8 mouse cellular contexts compared by ENCODE assay signal in genomic region chr2:122378421-122379291, GRCm38 (mm10). TPM values are rescaled to one million over a fixed set of nuclear protein-coding genes. Genes with fewer than 3 reads are reported as not detected.
DNase-seq lines count a peak whose midpoint lies in the region; ATAC-seq and TF ChIP-seq lines count a peak whose summit lies in the region.

No protein-coding gene starts in this region.

- H3K9me3 ChIP-seq in ES-Bruce4 (replicated peaks; ENCODE audit: control insufficient read depth, insufficient read depth, low read length, poor library complexity, severe bottlenecking): no peaks in the 10 kb centered on the region
- H3K9me3 ChIP-seq in embryonic facial prominence, embryonic 11.5 days (replicated peaks; ENCODE audit: control insufficient read depth, low read length): no peaks in the 10 kb centered on the region
- H3K9me3 ChIP-seq in hindbrain, embryonic 10.5 days: no peaks in the 10 kb centered on the region
- no peaks in the 10 kb centered on the region for H3K9me3 ChIP-seq in limb, embryonic 13.5 days
- no peaks in the 10 kb centered on the region for H3K9me3 ChIP-seq in midbrain, embryonic 15.5 days

- DNase-seq in CD4-positive, CD25-positive, alpha-beta regulatory T cell, adult 2 months (ENCODE audit: low read depth, low spot score): peak; percentile 39
- DNase-seq in embryonic facial prominence, embryonic 11.5 days (ENCODE audit: low spot score): peak; percentile 76
- peak; percentile 51 for DNase-seq in hindbrain, embryonic 10.5 days (ENCODE audit: low spot score)
- DNase-seq in gastrocnemius, postnatal 4 days (ENCODE audit: low spot score in 2 of 2): no peak

- peak overlapping the region; percentile 46 for H3K4me3 ChIP-seq in ES-Bruce4 (ENCODE audit: low read depth, low read length)
- H3K4me3 ChIP-seq in embryonic facial prominence, embryonic 11.5 days (ENCODE audit: low read depth, low read length): peak overlapping the region; percentile 59
- H3K4me3 ChIP-seq in hindbrain, embryonic 10.5 days: peak overlapping the region; percentile 70
- peak overlapping the region; percentile 54 for H3K4me3 ChIP-seq in limb, embryonic 13.5 days
- peak overlapping the region; percentile 51 for H3K4me3 ChIP-seq in midbrain, embryonic 15.5 days

- TF ChIP-seq CTCF in ES-Bruce4 (IDR thresholded peaks at IDR 0.05; ENCODE audit: low read depth, low read length): no peak

- 0 out of 2 replicates have a peak overlapping the region, but pooled peaks have one; percentile 24 for H3K27ac ChIP-seq in ES-Bruce4 (ENCODE audit: insufficient read depth, low read length)
- H3K27ac ChIP-seq in embryonic facial prominence, embryonic 11.5 days (replicated peaks; ENCODE audit: low read depth, low read length): no peak overlapping the region
- peak overlapping the region; percentile 93 for H3K27ac ChIP-seq in hindbrain, embryonic 10.5 days
- H3K27ac ChIP-seq in limb, embryonic 13.5 days: no peak overlapping the region
- H3K27ac ChIP-seq in midbrain, embryonic 15.5 days: peak overlapping the region; percentile 90

- no peak for TF ChIP-seq EP300 in ES-Bruce4 (IDR thresholded peaks at IDR 0.05; ENCODE audit: insufficient read depth, low read depth, low read length)

- H3K36me3 ChIP-seq in ES-Bruce4 (ENCODE audit: control insufficient read depth, insufficient read depth, low read length, poor library complexity, severe bottlenecking): no peaks in the 10 kb centered on the region
- H3K36me3 ChIP-seq in embryonic facial prominence, embryonic 11.5 days (replicated peaks; ENCODE audit: control insufficient read depth, insufficient read depth, low read depth, low read length): no peaks in the 10 kb centered on the region
- H3K36me3 ChIP-seq in hindbrain, embryonic 10.5 days: no peaks in the 10 kb centered on the region
- H3K36me3 ChIP-seq in limb, embryonic 13.5 days: no peaks in the 10 kb centered on the region
- no peaks in the 10 kb centered on the region for H3K36me3 ChIP-seq in midbrain, embryonic 15.5 days (replicated peaks)

- no peak overlapping the region for H3K9ac ChIP-seq in ES-Bruce4 (ENCODE audit: low read depth, poor library complexity, severe bottlenecking)
- H3K9ac ChIP-seq in embryonic facial prominence, embryonic 11.5 days (replicated peaks; ENCODE audit: low read length): no peak overlapping the region
- 0 out of 2 replicates have a peak overlapping the region, but pooled peaks have one; percentile 71 for H3K9ac ChIP-seq in limb, embryonic 13.5 days
- H3K9ac ChIP-seq in midbrain, embryonic 15.5 days: peak overlapping the region; percentile 57; the same call in 1 of the 2 replicates

- TF ChIP-seq POLR2A in ES-Bruce4 (IDR thresholded peaks at IDR 0.05; ENCODE audit: insufficient read depth, low read length): no peak

- ATAC-seq in CD4-positive, CD25-positive, alpha-beta regulatory T cell, adult 4 months: no peak
- no peak for ATAC-seq in embryonic facial prominence, embryonic 11.5 days (replicated peaks; ENCODE audit: insufficient number of reproducible peaks, low FRiP score, low TSS enrichment, low read depth)
- no peak for ATAC-seq in limb, embryonic 13.5 days (ENCODE audit: low FRiP score, low read depth)
- ATAC-seq in midbrain, embryonic 15.5 days (replicated peaks): 0 out of 2 replicates have a peak, but pooled peaks have one; percentile 12

- 20% methylated on average over 8 of the region's 8 CpGs for WGBS in embryonic facial prominence, embryonic 11.5 days
- 20% methylated on average over 8 of the region's 8 CpGs for WGBS in hindbrain, embryonic 10.5 days
- WGBS in limb, embryonic 13.5 days: 17% methylated on average over 8 of the region's 8 CpGs
- 17% methylated on average over 8 of the region's 8 CpGs for WGBS in midbrain, embryonic 15.5 days

- H3K27me3 ChIP-seq in ES-Bruce4 (ENCODE audit: control insufficient read depth, insufficient read depth, low read length, poor library complexity, severe bottlenecking): no peaks in the 10 kb centered on the region
- no peaks in the 10 kb centered on the region for H3K27me3 ChIP-seq in embryonic facial prominence, embryonic 11.5 days (ENCODE audit: control insufficient read depth, insufficient read depth, low read length)
- H3K27me3 ChIP-seq in hindbrain, embryonic 10.5 days (ENCODE audit: insufficient read depth, poor library complexity, severe bottlenecking): no peaks in the 10 kb centered on the region
- no peaks in the 10 kb centered on the region for H3K27me3 ChIP-seq in limb, embryonic 13.5 days
- no peaks in the 10 kb centered on the region for H3K27me3 ChIP-seq in midbrain, embryonic 15.5 days (replicated peaks)

- H3K4me1 ChIP-seq in ES-Bruce4 (ENCODE audit: control insufficient read depth, insufficient read depth, low read length): no peaks in the 10 kb centered on the region
- no peaks in the 10 kb centered on the region for H3K4me1 ChIP-seq in embryonic facial prominence, embryonic 11.5 days (ENCODE audit: control insufficient read depth, insufficient read depth, low read length)
- H3K4me1 ChIP-seq in hindbrain, embryonic 10.5 days (replicated peaks): peaks cover 11% of the 10 kb centered on the region
- peaks cover 12% of the 10 kb centered on the region; the same call in 1 of the 2 replicates for H3K4me1 ChIP-seq in limb, embryonic 13.5 days
- peaks cover 13% of the 10 kb centered on the region for H3K4me1 ChIP-seq in midbrain, embryonic 15.5 days

- H3K4me2 ChIP-seq in embryonic facial prominence, embryonic 11.5 days (ENCODE audit: low read depth, low read length): peak overlapping the region; percentile 19
- peak overlapping the region; percentile 59 for H3K4me2 ChIP-seq in limb, embryonic 13.5 days (replicated peaks)
- H3K4me2 ChIP-seq in midbrain, embryonic 15.5 days: peak overlapping the region; percentile 45

RNA-seq across cellular contexts. Expression of gene Shf, which starts 9.7 kb away (rescaled TPM):
- polyA plus RNA-seq in CD4-positive, CD25-positive, alpha-beta regulatory T cell, adult 4 months (2017; shearing (Covaris generic)): under 1 TPM in 1 of 2 experiments, not detected in 1; 0.42 TPM
- 3.7 and 6.0 TPM in 2 replicates for polyA plus RNA-seq in ES-Bruce4 (2011; ENCODE audit: insufficient read depth, insufficient read length, low read depth, missing spikeins)
- 7.5 and 8.6 TPM in 2 replicates for polyA plus RNA-seq in embryonic facial prominence, embryonic 11.5 days (2014; fragmentation: Nextera tagmentation; extraction: Ambion mirVana)
- 8.8 and 9.6 TPM in 2 replicates for polyA plus RNA-seq in hindbrain, embryonic 10.5 days (2016; fragmentation: Nextera tagmentation; extraction: Ambion mirVana)
- 4.2 and 6.0 TPM in 2 replicates for polyA plus RNA-seq in limb, embryonic 13.5 days (2015; fragmentation: Nextera tagmentation; extraction: Ambion mirVana)
- polyA plus RNA-seq in midbrain, embryonic 15.5 days (2015; fragmentation: Nextera tagmentation; extraction: Ambion mirVana): 12.0 and 13.3 TPM in 2 replicates
- 10 to 100 TPM; 11.9 to 12.2 TPM for total RNA-seq in gastrocnemius, postnatal 4 days (2021)

RNA-seq across cellular contexts. Expression of gene Slc28a2, which starts 47.6 kb away (rescaled TPM):
- 100 to 1,000 TPM; 153 to 175 TPM for polyA plus RNA-seq in CD4-positive, CD25-positive, alpha-beta regulatory T cell, adult 4 months (2017; shearing (Covaris generic))
- not detected in 2 replicates for polyA plus RNA-seq in ES-Bruce4 (2011; ENCODE audit: insufficient read depth, insufficient read length, low read depth, missing spikeins)
- 0.15 and 0.28 TPM in 2 replicates for polyA plus RNA-seq in embryonic facial prominence, embryonic 11.5 days (2014; fragmentation: Nextera tagmentation; extraction: Ambion mirVana)
- not detected in 2 replicates for polyA plus RNA-seq in hindbrain, embryonic 10.5 days (2016; fragmentation: Nextera tagmentation; extraction: Ambion mirVana)
- polyA plus RNA-seq in limb, embryonic 13.5 days (2015; fragmentation: Nextera tagmentation; extraction: Ambion mirVana): 0.15 and 0.29 TPM in 2 replicates
- not detected in 2 replicates for polyA plus RNA-seq in midbrain, embryonic 15.5 days (2015; fragmentation: Nextera tagmentation; extraction: Ambion mirVana)
- 1 to 10 TPM; 6.7 to 8.3 TPM for total RNA-seq in gastrocnemius, postnatal 4 days (2021)

Comparison
In these comparisons a context has a peak if more than half of its experiments do, and no peak if none do; other contexts are left out.
1. DNase-seq: peak in CD4-positive, CD25-positive, alpha-beta regulatory T cell, adult 2 months (single experiment), embryonic facial prominence, embryonic 11.5 days (single experiment) and hindbrain, embryonic 10.5 days (single experiment); none in gastrocnemius, postnatal 4 days (0 of 2).
2. H3K27ac ChIP-seq: peak in ES-Bruce4 (single experiment), hindbrain, embryonic 10.5 days (single experiment) and midbrain, embryonic 15.5 days (single experiment); none in embryonic facial prominence, embryonic 11.5 days (single experiment) and limb, embryonic 13.5 days (single experiment).
3. H3K9ac ChIP-seq: peak in limb, embryonic 13.5 days (single experiment) and midbrain, embryonic 15.5 days (single experiment); none in ES-Bruce4 (single experiment) and embryonic facial prominence, embryonic 11.5 days (single experiment).
4. RNA of gene Slc28a2, which starts 47.6 kb away (polyA plus RNA-seq): 153 to 175 TPM in CD4-positive, CD25-positive, alpha-beta regulatory T cell, adult 4 months; 0.15 to 0.29 TPM in limb, embryonic 13.5 days, 0.15 to 0.28 TPM in embryonic facial prominence, embryonic 11.5 days, not detected in midbrain, embryonic 15.5 days, not detected in ES-Bruce4 and not detected in hindbrain, embryonic 10.5 days; every median in the first group is over 100 times any median in the second.
5. Peak in every context shown above with its lines, with median percentiles within 50 percentile points of each other: H3K4me3 ChIP-seq and H3K4me2 ChIP-seq.